Mouse (Mus musculus) liver, embryonic 16.5 days (tissue): Measurements from ENCODE around the gene Dao. TPM values are rescaled to one million over a fixed set of nuclear protein-coding genes. Genes with fewer than 3 reads are reported as not detected.

ENCODE experiments used
- ATAC-seq: fragments of 200-750 bp; cut with Nextera tagmentation; 2 replicates; pipeline ENCODE4 v1.8.0; 2017; ENCODE audit warnings: low read depth, mild to moderate bottlenecking, moderate number of reproducible peaks, moderate library complexity
- H3K27ac ChIP-seq: fragments of 300-500 bp; sonication (generic); 2 replicates; pipeline ENCODE4 v1.5.1; 2014; ENCODE audit warnings: mild to moderate bottlenecking, low read length
- H3K27me3 ChIP-seq: fragments of 300-500 bp; sonication (generic); 2 replicates; pipeline ENCODE4 v1.6.1; 2014; ENCODE audit warnings: low read depth, low read length, mixed read lengths; ENCODE audit not compliant: control insufficient read depth, insufficient read depth
- H3K36me3 ChIP-seq: fragments of 300-500 bp; sonication (generic); 2 replicates; pipeline ENCODE4 v1.6.1; 2014; ENCODE audit warnings: mild to moderate bottlenecking; ENCODE audit not compliant: control insufficient read depth, insufficient read depth
- H3K4me1 ChIP-seq: fragments of 300-500 bp; sonication (generic); 2 replicates; pipeline ENCODE4 v1.6.1; 2014; ENCODE audit warnings: low read depth, low read length, mixed read lengths; ENCODE audit not compliant: control insufficient read depth
- H3K4me2 ChIP-seq: fragments of 300-500 bp; sonication (generic); 2 replicates; pipeline ENCODE4 v1.6.1; 2014; ENCODE audit warnings: low read depth, low read length, mixed read lengths
- H3K4me3 ChIP-seq: fragments of 300-500 bp; sonication (generic); 2 replicates; pipeline ENCODE4 v1.5.1; 2014; ENCODE audit warnings: low read depth, mild to moderate bottlenecking, low read length
- H3K9ac ChIP-seq: fragments of 300-500 bp; sonication (generic); 2 replicates; pipeline ENCODE4 v1.6.1; 2014; ENCODE audit warnings: low read depth, low read length
- H3K9me3 ChIP-seq: fragments of 300-500 bp; sonication (generic); replicated peaks from 2 replicates; pipeline ENCODE4 v1.6.1; 2016; ENCODE audit warnings: low read length; ENCODE audit not compliant: control insufficient read depth
- WGBS: fragments of 180-500 bp; shearing (Covaris S2); extraction: QIAGEN DNeasy Blood & Tissue Kit; methylation state at CpG from one replicate; pipeline ENCODE4 v1.1.7; 2014; ENCODE audit not compliant: insufficient replicate concordance; 5-methylcytosine and 5-hydroxymethylcytosine counted together
- polyA plus RNA-seq: library from polyadenylated mRNA; unstranded; fragments of >200 nt; fragmentation: Nextera tagmentation; extraction: Ambion mirVana; gene quantifications from 2 replicates; pipeline ENCODE4 v1.2.1, GENCODE M21; 2015

Dao gene
- polyA plus RNA-seq, 1 experiment from 2014 or later: 0.21 TPM

DNA sequence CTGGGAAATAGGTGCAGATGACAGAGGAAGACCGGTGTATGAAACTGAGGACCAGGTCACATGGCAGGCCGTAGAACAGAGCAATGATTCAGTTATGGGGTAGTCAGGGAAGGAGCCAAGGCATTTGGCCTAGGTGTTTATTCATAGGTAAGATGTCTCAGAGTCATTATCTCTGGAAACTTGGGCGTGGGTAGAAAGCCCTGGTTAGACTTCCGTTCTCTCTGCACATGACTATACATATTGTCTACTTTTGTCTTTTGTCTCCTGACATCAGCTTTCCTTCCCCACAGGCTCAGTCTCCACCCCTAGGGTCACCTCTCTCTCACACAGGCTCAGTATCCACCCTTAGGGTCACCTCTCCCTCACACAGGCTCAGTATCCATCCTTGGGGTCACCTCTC is 40.3 kb downstream of the Dao start:
- no peak overlapping the region for H3K4me2 ChIP-seq
- H3K27ac ChIP-seq: no peak overlapping the region
- no peaks in the 10 kb centered on the region; the same call in 1 of the 2 replicates for H3K27me3 ChIP-seq
- peaks cover 9% of the 10 kb centered on the region for H3K4me1 ChIP-seq
- no peak overlapping the region for H3K4me3 ChIP-seq
- H3K9ac ChIP-seq: no peak overlapping the region
- H3K36me3 ChIP-seq: no peaks in the 10 kb centered on the region
- H3K9me3 ChIP-seq: no peaks in the 10 kb centered on the region
- no peak for ATAC-seq
- 67% methylated on average over 4 of the region's 4 CpGs for WGBS

DNA sequence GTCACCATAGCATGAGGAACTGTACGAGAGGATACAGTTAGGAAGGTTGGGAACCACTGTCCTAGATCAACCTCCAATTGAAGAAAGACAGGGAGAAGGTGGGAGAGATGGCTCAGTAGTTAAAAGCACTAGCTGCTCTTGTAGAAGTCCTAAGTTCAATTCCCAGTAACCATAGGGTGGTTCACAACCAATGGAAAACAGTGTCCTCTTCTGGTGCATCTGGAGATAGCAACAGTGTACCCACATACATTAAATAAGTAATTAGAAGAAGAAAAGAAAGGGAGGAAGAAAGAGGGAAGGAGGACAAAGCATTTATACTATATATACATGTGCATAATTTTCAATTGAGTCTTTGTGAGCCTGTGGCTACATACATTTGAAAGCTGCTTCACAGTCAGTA is 41.6 kb downstream of the Dao start:
- H3K36me3 ChIP-seq: no peaks in the 10 kb centered on the region
- WGBS: 56% methylated on average over 1 of the region's 1 CpGs
- no peak overlapping the region for H3K9ac ChIP-seq
- no peak overlapping the region for H3K27ac ChIP-seq
- no peak for ATAC-seq
- no peak overlapping the region for H3K4me3 ChIP-seq
- H3K4me2 ChIP-seq: no peak overlapping the region
- no peaks in the 10 kb centered on the region; the same call in 1 of the 2 replicates for H3K27me3 ChIP-seq
- H3K9me3 ChIP-seq: no peaks in the 10 kb centered on the region
- H3K4me1 ChIP-seq: peaks cover 9% of the 10 kb centered on the region

DNA sequence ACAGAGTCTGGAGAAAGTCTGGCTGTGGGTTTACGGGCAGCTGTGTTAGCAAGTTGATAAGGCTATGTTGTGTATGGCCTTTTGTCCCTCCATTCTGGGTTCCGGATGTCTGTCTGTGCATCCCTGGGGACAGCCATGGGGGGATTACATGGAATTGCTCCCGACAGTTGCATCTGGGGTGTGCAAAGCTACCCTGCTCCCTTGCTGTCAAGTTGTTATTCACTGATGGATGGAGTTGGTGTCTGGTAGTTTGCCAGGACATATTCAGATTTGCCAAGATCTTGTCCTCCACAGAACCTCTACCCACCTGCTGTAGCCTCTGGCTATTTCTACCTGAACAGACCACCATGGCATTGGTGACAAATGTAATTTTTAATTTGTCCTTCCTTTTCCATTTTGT is 42.6 kb downstream of the Dao start:
- no peak overlapping the region for H3K4me2 ChIP-seq
- no peak for ATAC-seq
- no peaks in the 10 kb centered on the region for H3K9me3 ChIP-seq
- peaks cover 8% of the 10 kb centered on the region for H3K4me1 ChIP-seq
- WGBS: 18% methylated on average over 3 of the region's 3 CpGs
- no peaks in the 10 kb centered on the region; the same call in 1 of the 2 replicates for H3K27me3 ChIP-seq
- no peaks in the 10 kb centered on the region for H3K36me3 ChIP-seq
- H3K4me3 ChIP-seq: no peak overlapping the region
- no peak overlapping the region for H3K27ac ChIP-seq
- H3K9ac ChIP-seq: no peak overlapping the region

DNA sequence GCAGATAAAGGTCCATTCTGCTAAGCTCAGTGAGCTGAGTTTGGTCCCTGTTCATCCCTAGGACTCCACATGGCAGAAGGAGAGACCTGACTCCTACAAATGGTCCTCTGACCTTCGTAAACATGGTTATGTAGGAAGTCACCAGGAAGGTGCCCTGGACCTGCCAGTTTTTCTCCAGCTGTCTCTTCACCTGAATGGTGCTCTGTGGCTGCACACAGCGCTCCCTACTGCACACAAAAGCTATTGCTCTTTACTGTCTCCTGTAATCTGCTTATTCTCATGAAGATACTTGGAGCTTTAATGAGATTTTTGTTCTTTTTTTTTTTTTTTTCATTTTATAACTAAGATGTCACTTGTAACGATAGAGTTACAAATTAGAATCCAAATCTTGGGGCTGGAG is 43.1 kb downstream of the Dao start:
- Histone ChIP-seq H3K27ac (no peak overlapping the region), H3K4me1 (peaks cover 5% of the 10 kb centered on the region), H3K4me2 (no peak overlapping the region), H3K4me3 (no peak overlapping the region), H3K36me3 (no peaks in the 10 kb centered on the region), H3K9ac (no peak overlapping the region), H3K9me3 (no peaks in the 10 kb centered on the region), H3K27me3 (no peaks in the 10 kb centered on the region; the same call in 1 of the 2 replicates)
- no peak for ATAC-seq
- 34% methylated on average over 3 of the region's 3 CpGs for WGBS

DNA sequence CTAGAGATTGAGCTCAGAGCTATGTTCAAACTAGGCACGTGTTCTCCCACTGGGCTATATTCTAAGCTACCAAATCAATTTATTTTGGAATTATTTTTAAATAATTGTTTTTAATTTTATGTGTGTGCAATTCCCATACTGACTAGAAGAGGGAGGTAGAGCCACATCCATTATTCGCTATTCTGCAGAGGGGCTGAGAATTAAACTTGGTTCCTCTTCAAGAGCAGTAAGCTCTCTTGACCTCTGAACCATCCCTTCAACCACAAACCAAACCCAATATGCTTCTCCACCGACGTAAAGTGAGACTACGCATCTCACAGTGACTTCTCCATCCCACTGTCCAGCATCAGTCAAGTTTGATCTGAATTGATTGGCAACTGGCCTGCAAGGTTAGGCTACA is 43.7 kb downstream of the Dao start:
- H3K4me3 ChIP-seq: no peak overlapping the region
- no peaks in the 10 kb centered on the region for H3K4me1 ChIP-seq
- 41% methylated on average over 5 of the region's 5 CpGs for WGBS
- no peak for ATAC-seq
- H3K27me3 ChIP-seq: no peaks in the 10 kb centered on the region; the same call in 1 of the 2 replicates
- no peaks in the 10 kb centered on the region for H3K9me3 ChIP-seq
- H3K9ac ChIP-seq: no peak overlapping the region
- H3K4me2 ChIP-seq: no peak overlapping the region
- H3K36me3 ChIP-seq: no peaks in the 10 kb centered on the region
- H3K27ac ChIP-seq: no peak overlapping the region

DNA sequence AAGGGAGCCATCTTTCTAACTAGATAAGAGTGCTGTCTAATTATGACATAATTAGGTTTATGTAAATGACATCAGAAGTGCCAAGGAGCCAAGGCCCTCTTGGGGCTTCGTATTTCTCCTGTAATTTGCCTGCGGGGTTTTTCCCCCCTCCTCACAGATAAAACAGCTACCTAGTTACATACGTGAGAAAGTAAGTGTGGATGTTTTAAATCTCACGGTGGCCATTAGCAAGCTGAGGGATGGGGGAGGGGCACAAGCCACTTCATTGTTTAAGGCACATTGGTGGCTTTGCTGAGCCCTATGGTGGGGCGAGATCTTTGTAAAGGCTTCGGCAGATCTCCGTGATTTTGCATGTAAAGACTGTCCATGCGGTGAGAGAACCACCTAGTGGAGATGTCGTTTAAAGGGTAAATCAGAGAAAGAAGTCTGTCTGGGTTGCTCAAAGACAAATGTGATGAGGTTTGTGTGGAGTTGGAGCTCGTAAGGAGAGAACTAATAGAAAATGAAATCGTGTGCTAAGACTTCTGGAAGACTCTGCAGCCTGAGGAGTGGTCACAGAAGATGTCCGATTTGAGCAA is 45.3 kb downstream of the Dao start:
- no peak overlapping the region for H3K4me3 ChIP-seq
- H3K9ac ChIP-seq: no peak overlapping the region
- H3K9me3 ChIP-seq: no peaks in the 10 kb centered on the region
- WGBS: 44% methylated on average over 12 of the region's 12 CpGs
- H3K27me3 ChIP-seq: no peaks in the 10 kb centered on the region; the same call in 1 of the 2 replicates
- no peak overlapping the region for H3K27ac ChIP-seq
- no peak for ATAC-seq
- no peak overlapping the region for H3K4me2 ChIP-seq
- no peaks in the 10 kb centered on the region for H3K4me1 ChIP-seq
- H3K36me3 ChIP-seq: no peaks in the 10 kb centered on the region

DNA sequence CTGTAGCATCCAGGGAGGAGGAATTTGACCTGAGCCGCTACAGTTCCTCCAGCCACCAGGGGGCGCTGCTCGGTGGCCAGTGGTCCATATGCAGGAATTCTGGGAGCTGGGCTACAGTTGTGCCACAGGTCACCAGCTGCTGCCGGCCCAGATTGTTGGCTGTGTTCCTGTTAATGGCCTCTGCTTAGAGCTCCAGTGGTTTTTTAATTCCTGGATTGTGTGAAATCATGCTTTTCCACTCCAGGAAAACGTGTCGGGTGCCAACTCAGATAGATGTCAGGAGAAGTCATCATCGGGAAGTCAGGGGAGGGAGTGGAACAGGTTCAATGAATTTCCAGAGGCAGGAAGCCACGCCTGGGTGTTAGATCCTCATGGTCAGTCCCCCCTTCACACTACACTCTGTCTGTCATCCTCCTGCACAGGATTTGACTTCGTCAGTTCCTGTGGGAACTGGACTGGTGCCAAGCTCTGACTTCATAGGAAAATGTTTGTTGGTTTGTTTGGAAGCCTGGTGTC is 48.8 kb downstream of the Dao start:
- Histone ChIP-seq H3K4me1 (no peaks in the 10 kb centered on the region), H3K9ac (no peak overlapping the region), H3K9me3 (no peaks in the 10 kb centered on the region), H3K4me3 (no peak overlapping the region), H3K27ac (no peak overlapping the region), H3K4me2 (0 out of 2 replicates have a peak overlapping the region, but pooled peaks have one; percentile 22), H3K27me3 (no peaks in the 10 kb centered on the region; the same call in 1 of the 2 replicates), H3K36me3 (no peaks in the 10 kb centered on the region)
- 24% methylated on average over 9 of the region's 9 CpGs for WGBS
- no peak for ATAC-seq

DNA sequence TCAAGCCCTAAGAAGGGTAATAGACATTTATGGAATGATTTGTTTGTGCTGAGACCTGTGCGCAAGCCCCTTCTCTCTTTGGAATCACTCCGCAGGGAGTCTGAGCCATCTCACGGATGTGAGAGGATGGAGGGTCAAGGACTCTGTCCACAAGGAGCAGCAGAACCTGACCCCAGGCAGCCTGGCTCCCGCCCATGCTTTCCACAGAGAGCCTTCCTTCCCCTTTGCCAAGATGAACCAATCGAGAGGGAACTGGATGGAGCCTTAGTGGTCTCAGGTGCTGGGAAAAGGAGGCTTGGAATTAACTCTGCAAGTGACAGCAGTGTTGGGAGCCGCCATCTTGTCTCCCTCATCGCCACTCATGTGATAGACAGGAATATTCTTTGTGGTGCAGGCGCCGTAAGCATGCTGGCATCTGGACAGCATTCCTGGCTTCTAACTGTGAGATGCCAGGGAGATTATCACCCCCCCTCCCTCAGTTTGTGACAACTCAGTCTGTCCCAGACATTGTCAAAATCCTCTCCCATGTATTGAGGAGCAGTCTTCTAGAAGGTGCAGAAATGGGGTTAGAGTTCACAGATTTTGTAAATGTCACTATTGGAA is 53.7 kb downstream of the Dao start:
- no peaks in the 10 kb centered on the region for H3K27me3 ChIP-seq
- H3K27ac ChIP-seq: no peak overlapping the region
- H3K4me2 ChIP-seq: no peak overlapping the region
- H3K4me3 ChIP-seq: no peak overlapping the region
- H3K9ac ChIP-seq: no peak overlapping the region
- ATAC-seq: no peak
- 0 out of 2 replicates have a peak, but pooled peaks cover 2% of the 10 kb centered on the region for H3K9me3 ChIP-seq
- H3K36me3 ChIP-seq: no peaks in the 10 kb centered on the region
- 68% methylated on average over 9 of the region's 9 CpGs for WGBS
- H3K4me1 ChIP-seq: no peaks in the 10 kb centered on the region

DNA sequence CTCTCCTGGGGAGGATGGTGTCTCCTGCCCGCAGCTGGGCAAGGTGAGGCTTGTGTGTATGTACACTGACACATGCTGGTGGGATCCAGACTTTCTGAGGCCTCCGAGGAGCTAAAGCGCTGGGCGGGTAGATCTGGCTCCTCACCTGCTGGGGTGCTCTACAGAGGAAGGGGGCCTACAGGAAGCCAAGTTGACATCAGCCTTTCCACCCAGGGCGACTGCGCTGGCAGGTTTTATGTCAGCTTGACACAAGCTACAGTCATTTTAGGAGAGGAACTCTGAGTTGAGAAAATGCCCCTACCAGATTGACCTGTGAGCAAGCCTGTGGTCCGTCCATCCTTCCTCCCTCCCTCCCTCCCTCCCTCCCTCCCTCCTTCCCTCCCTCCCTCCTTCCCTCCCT is 58.2 kb downstream of the Dao start:
- no peak for ATAC-seq
- Histone ChIP-seq H3K4me3 (no peak overlapping the region), H3K36me3 (no peaks in the 10 kb centered on the region), H3K4me2 (no peak overlapping the region), H3K9ac (no peak overlapping the region), H3K27me3 (no peaks in the 10 kb centered on the region), H3K4me1 (no peaks in the 10 kb centered on the region), H3K27ac (no peak overlapping the region), H3K9me3 (0 out of 2 replicates have a peak, but pooled peaks cover 2% of the 10 kb centered on the region)
- 22% methylated on average over 7 of the region's 7 CpGs for WGBS
